ENCODE assay signal across 18 mouse cellular contexts in genomic region chr3:64756145-64756544, GRCm38 (mm10).
DNase-seq lines count a peak whose midpoint lies in the region; TF ChIP-seq lines count a peak whose summit lies in the region.
"Had no signal": no experiment of that assay in that cellular context is flagged by ENCODE, and none has a peak within 500 bp of the region (broad histone marks: within the 10 kb centered on the region; RNA-seq: fewer than 3 reads in every experiment).

No protein-coding gene starts in this region.

- no peak for TF ChIP-seq CTCF in layer of hippocampus, adult 2 months (conservative IDR thresholded peaks at IDR 0.05)

- H3K4me3 ChIP-seq in layer of hippocampus, adult 2 months = no peak overlapping the region
- H3K4me3 ChIP-seq: embryonic facial prominence, embryonic 10.5 days; forebrain, embryonic 13.5 days; heart, embryonic 13.5 days; midbrain, embryonic 12.5 days; neural tube, embryonic 15.5 days; stomach, embryonic 15.5 days had no signal

- peak; percentile 45 for DNase-seq in right cerebral cortex, adult 18-20 months
- DNase-seq in right cerebral cortex, postnatal 14 days = no peak
- peak; percentile 72 to 77 for DNase-seq in layer of hippocampus, adult 2 months (ENCODE audit: low spot score in 2 of 2)
- peak; percentile 3 to 38 for DNase-seq in left cerebral cortex, adult 9 months (ENCODE audit: low spot score in 2 of 2)
- no peak for DNase-seq in urinary bladder, adult 18-20 months (ENCODE audit: low spot score in 2 of 2)
- DNase-seq in heart, adult 9 months (ENCODE audit: low spot score in 2 of 2) = no peak
- DNase-seq in lung, postnatal 25 days (ENCODE audit: low spot score) = no peak
- DNase-seq: gastrocnemius, postnatal 36 days; kidney, adult 18-20 months; kidney, postnatal 14 days; lung, embryonic 14.5 days had no signal

- peak overlapping the region; percentile 71 for H3K27ac ChIP-seq in layer of hippocampus, adult 2 months
- H3K27ac ChIP-seq: embryonic facial prominence, embryonic 10.5 days; forebrain, embryonic 13.5 days; heart, embryonic 13.5 days; hindbrain, postnatal 0 days; midbrain, embryonic 12.5 days; neural tube, embryonic 15.5 days; stomach, embryonic 15.5 days had no signal

Comparison
In these comparisons a context has a peak if more than half of its experiments do, and no peak if none do; other contexts are left out.
1. DNase-seq: peak in right cerebral cortex, adult 18-20 months (single experiment), layer of hippocampus, adult 2 months (2 of 2) and left cerebral cortex, adult 9 months (2 of 2); none in right cerebral cortex, postnatal 14 days (single experiment), urinary bladder, adult 18-20 months (0 of 2), heart, adult 9 months (0 of 2) and lung, postnatal 25 days (single experiment).